Mouse (Mus musculus): ENCODE results near the gene Nfe2.
A peak's percentile ranks its signal among the peaks of the same experiment; 100 is the strongest.

Nfe2 gene

DNA sequence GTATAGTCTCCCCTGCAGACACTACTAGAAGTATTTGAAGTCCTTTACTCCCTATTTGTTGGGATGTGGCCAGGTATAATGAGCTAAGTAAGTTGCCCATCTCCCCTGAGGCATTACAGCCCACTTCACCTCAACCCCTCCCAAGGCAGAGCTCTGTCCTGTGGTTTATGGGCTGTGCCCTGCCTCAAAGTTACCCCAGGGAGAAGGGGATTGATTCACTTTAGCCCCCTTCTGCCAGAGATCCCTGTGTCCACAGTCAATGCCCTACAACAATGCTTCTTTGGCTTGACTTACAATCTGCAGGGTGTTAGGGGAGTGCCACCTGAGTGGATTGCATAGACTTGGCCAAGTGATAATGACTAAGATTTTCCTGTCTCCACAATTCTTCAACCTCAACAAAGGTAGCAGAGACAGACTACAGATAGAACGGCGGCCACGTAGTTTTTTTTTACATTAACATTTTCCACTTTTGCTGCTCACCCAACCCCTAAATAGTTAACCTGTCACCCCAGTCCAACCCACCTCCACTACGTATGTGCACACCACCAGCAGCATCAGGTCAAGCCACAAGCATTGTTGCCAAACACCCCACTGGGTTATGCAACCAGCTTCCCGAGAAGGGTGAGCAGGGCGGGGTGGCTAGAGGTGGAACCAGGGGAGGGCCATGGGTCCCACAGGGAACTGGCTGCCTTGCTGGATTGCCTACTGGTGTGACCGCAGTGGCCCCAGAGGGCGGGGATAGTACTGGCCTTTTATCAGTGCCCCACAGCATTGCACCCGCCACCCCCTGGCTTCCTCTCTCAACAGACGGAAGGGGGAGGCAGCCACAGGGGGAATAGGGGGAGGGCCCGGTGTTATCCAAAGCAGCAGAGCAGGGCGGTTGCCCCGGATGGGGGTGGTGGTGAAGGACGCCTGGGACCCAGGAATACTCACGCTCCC lies at the start of gene Nfe2:
TSS of gene Nfe2 (minus strand) at position 614 of the 939 bp plus-strand sequence.
- DNase-seq (ENCODE audit: low read depth), result peak; percentile 100

DNA sequence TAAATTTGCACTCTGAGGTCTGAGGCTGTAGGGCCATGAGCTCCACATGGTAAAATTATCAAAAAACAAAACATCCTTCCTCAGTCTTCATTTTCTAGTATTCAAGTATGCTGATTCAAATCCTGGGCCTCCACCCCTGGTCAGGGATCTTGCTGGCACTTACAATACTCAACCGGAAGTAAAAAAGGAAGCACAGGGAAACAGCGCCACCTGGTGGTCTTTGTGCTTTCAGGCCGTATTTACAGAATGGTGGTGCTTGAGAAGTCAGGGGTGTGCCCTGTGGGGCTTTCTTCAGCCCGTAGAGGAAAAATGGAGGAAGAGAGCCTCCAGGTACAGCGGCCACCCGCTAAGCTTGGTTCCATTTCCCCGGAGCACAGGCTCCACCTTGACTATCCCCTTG lies 48.9 kb upstream of the Nfe2 start:
- DNase-seq (ENCODE audit: low read depth), result peak; percentile 95

DNA sequence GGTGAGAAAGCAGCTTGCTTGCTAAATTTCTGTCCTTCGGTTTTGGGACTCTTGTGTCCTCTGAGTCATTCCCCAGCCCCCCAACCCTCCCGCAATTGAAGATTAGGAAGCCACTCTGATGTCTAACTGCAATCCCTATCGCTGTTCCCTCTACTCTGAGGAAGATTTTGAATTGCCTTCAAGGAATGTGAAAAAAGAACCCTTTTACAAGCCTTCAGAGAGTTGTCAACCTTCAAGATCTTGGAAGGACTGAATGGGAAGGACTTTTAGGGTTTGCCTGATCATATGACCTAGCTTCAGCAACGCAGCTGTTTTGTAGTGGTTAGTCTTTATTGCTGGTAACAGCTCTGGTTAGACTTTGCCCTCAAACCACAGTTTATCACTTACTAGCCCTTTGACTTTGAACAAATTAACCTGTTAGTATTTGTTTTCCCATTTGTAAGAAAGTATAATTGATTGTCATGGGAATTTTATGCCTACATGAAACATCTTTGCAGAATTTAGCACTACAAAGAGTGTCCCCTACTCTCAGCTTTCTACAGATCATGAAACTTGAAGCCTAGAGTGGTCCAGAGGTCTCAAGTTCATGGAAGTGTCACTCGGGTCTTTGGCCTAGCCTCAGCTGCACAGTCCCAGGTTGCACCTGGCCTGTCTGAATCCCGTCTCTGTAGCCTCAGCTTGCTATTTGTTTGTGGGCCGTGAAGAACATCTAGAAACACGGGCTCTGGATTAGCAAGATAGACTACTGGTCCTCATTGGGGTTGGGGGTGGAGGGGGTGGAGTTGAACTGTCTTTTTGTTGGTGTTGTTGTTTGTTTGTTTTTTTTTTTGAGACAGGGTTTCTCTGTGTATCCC lies 47.8 kb upstream of the Nfe2 start:
- peak; percentile 31 for DNase-seq (ENCODE audit: low read depth)

DNA sequence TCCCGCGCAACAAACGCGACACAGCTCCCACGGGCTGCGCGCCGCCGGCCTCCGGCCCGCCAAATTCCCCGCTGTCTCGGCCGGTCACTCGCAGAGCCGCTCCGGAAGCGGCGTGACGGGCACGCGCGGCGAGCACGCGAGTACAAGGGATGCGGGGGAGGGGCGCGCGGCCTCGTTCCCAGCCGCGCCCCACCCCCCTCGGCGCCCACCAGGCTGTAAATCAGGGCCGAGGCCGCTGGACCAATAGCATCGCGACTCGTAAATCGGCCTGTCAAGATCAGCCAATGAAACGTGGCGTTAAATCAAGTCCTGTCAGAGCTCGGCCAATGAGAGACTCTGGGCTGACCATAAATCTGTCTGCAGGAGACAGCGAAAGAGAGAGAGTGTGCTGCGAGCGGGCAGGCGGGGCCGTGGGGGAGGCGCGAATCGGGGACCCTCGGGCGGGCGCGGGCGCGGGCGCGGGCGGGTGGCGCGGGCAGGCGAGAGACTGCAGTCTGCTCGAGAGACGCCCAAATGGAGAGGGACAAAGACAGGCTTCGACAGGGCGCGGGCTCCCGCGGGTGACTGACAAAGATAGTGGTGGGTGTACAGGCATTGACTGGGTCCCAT lies 47.0 kb upstream of the Nfe2 start:
- peak; percentile 96 for DNase-seq (ENCODE audit: low read depth)

DNA sequence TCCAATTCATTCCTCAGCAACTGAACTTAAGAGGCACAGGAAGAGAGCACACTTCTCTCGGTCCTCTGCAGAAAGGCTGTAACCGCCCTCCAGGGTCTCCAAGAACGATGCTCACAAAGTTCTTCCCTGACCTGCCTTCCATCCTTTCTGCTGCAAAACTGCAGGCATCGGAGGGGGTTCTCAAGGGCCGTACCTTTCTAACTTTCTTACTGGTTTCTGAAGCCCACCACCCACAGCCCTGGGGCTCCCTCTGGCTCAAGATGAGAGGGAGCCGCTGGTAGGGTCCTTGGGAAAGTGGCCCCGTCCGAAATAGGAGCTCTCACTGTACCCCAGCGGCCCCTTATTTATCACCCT lies 46.4 kb upstream of the Nfe2 start:
- no peak for DNase-seq (ENCODE audit: low read depth)

DNA sequence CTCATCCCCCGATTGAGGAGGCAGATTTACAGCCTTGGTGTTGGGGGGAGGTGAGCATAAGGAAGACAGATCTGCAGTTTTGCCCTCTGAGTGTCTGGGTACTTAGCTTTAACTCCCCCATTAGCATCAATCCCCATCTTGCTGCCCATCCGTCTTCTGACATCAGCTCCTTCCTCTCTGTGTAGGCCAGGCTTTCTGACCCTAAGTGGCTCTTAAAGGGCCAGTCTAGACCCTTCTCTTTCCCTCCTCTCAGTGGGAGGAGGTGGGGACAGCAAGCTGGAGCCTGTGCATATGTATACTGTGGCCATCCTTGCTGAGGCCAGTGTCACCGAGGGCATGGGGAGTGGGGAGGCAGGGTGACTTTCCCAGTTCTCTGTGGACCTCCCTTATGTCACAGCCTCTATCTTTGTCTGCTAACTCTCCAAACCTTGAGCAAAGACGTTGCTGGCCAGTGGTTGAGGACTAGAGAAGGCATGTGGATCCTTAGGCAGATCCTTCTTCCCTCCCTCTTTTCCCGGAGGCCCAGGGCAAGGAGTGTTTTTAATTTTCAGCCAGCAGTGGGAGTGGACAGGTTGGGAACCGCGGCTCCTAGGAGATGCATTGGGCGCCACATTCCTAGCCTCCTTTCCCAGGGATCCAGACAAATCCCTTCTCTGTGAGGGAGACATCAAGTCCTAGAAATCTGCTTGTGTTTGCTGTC lies 45.9 kb upstream of the Nfe2 start:
- DNase-seq (ENCODE audit: low read depth), result no peak

DNA sequence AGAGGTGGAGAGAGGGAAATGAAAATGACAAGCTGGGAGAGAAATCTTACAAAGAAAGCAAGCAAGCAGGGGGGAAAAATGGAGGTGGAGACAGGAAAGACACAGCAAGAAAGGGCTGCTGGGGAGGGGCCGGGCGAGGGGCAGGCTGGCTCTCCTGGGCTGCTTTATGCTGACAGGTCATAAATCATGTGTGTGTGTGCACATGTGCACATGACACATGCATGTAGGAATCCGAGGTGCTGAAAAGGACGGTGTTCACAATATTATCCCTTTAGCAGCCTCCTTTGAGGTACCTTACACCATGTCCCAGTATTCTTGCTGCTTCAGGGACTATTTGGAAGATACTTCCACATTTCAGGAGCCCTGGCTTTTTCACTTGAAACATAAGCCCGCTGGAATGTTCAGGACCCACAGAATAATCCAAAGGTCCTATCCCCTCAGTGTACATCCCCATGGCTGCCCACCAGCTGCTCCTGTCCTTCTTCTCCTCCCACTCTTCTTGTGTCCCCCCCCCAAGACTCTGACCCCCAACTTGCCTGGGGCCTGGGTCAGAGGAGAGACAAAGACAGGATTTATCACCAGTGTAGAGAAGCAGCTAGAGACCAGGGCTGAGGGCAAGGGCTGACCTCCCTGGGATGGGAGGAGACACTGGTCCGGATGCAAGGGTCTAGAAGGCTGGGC lies 44.3 kb upstream of the Nfe2 start:
- DNase-seq (ENCODE audit: low read depth), result no peak

DNA sequence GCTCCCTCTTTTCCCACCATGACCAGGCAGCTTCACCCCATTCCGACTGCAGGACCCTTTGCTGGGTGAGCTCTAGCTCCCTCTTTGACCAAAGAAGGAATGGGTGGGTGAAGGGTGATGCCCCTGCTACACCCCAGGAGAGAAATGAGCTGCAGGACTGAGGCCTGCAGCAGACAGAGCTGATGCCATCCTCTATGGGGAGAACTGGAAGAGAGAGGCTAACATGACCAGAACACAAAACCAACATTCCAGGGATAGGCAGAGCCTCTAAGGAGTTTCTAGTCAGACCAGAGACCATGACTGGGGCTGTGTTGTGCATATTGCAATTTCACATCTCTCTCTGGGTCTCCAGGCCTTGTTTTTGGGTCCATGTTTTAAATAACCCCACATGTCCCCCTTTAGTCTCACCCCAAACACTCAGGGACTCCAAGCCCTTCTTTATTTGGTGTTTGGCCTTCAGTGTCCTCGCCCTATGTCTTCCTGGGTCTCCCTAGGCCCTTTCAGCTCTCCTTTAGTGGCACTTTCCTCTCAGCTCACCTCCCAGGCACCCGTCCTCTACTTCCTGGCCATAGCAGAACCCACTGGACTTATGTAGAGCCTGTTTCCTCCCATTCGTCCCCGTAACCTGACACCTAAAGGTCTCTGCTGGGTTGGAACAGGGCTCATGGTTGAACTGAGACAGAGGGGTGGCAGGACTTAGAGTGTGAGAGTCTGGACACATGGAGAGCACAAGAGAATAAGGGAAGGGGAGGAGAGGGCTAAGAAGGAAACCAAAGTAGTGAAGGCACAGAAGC lies 43.5 kb upstream of the Nfe2 start:
- peak; percentile 75 for DNase-seq (ENCODE audit: low read depth)

DNA sequence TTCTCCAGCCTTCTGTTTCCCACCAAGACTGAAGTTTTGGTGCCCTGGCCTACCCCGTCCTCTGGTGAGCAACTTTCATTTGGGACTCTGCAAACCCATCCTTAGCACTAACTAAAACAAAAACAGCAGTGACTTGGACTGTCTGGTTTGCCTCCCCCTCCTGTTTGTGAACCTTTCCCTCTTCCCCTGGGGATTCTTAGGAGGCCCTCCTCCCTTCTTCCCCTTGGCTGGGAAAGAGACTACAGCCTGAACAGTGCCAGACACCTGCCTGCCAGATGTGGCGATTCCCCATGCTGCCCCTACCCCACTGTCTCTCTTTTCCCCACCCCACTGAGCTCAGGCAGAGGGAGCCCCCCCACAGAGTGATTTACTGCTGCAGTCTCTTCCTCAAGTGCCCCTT lies 42.8 kb upstream of the Nfe2 start:
- no peak for DNase-seq (ENCODE audit: low read depth)

DNA sequence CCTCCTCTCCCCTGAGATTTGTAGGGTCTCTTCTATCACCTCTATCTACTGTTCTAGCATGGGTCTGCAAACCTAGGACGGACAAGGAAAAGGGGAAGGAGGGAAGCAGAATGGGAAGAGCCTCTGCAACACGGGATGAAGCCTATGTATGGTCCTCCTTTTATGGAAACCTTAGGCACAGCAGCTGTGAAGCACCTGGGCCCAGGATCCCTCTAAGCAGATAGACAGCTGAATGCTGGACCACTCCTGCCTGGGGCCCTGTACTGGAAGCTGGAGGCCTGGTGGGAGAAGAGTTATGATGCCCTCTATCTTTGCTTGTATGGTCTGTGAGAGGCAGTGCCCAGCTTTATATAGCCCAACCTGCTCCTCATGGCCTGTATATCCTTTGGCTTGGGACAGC lies 42.4 kb upstream of the Nfe2 start:
- DNase-seq (ENCODE audit: low read depth), result no peak

DNA sequence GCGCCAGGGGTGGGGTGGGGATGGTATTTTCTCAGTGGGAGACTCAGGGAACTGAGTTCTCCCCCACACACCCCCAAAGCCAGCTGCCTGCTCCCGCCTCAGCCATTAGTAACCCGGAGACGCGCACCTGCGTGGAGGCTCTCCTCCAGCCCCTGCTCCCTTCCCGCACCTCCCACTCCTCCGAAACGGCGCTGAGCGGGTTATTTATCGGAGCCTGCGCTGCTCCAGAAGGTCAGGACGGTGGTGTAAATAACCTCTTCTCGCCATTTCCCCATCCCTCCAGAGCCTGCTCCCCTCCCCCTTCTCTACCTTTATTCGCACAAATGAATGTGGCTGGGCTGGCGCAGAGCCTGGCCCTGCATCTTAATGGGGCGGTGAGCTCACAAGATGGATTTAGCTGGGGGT lies 41.9 kb upstream of the Nfe2 start:
- DNase-seq (ENCODE audit: low read depth), result no peak

DNA sequence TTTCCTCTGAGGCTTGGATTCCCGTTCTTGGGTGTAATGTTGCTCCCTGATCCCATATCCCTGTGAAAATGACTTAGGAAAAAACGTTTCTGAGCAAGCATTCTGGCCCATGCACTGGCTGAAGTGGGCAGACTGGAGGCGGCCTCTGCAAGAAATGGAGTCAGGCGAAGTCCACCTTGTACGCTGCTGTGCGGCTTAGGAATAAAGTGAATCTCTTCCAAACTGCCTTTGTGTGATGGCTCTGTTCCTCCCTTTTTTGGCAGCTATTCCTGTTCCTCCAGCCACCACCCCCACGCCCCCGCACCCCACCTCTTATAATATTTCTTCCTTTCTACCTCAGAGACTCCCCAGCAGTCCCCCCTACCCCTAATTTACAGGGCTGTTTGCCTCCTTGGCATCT lies 41.4 kb upstream of the Nfe2 start:
- no peak for DNase-seq (ENCODE audit: low read depth)

DNA sequence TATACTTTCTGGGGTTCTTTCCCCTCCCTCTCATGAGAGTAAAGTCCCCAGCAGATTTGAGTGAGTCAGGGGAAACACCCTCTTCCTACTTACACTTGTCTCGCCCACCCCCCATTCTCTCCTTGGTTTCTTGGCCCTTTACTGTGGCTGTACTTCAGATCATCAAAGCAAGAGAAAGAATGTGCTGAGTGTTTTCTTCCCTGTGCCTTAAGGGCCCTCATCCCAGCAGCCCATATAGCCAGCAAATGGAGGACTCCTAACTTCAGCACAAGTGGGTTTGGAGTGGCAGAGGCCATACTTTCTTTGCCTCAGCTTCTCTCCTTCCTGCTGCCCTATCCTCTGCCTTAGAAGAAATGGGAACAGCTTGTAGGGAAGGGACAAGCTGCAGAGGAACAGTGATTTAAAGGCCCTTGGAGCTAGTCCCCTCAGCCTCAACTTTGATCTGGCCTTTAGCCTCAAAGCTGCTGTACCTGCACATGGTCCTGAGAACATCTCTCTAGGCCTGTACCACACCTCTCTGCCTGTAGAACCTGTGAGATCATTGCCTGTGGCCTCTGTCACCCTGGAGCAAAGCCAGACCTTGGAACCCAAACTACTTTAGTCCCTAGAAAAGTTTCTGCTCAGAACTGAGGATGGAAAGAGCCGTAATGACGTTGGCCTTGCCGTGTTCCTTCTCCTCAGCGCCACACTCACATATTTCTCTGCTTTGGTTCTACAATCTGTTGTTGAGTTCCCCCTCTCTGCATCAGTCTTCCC lies 40.8 kb upstream of the Nfe2 start:
- DNase-seq (ENCODE audit: low read depth), result no peak

DNA sequence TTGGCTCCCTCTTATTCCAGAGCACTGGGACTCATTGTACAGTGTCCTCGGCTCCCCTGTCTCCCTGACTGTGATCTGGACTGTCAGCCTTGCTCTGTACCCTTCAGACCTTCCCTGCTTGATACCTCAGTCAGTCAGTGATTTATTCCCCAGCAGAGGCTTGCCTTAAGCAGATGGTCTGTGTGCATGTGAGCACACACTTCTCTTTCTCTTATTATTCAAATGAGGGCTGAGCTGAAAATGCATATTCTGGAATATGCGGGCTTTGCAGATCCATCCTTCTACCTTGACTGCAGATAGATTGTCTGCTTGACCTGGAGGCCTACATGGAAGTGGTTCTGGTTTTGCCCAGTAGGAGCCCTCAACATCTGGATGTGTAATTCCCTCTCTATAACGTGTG lies 39.8 kb upstream of the Nfe2 start:
- DNase-seq (ENCODE audit: low read depth), result no peak

DNA sequence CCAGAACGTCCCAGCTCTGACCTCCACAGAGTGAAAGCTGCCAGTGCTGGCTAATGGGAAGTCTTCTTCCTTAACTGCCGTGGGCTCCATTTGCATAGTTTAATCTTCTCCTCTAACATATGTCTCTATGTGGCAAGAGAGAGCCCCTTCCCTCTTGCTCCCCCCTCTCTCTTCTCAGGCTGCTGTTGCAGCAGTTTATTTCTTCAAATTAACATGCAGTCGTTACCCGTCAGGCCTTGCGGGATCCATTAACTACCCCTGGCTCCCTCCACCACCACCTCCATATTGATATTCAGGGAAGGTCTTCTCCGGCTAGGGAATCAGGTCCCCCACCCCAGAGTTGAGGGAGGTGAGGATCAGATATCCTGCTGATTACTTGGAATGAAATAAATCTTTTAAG lies 39.1 kb upstream of the Nfe2 start:
- DNase-seq (ENCODE audit: low read depth), result no peak

DNA sequence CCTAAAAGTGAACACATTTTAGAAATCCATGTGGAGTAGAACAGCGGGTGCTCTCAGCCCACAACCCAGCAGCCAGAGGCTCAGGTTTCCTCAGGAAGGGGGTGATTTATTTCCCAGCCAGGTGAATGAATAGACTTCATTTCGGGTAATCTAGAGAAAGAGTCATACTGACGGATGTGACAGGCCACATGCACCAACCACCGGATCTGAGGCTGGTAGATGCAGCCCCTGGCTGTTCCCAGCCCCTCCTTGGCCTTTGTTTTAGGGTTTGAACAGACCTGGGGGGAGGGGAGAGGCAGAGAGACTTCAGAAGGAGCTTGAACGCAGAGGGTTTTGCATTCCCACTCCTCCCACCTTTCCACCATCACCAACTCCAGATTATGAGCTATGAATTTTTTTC lies 37.6 kb upstream of the Nfe2 start:
- DNase-seq (ENCODE audit: low read depth), result peak; percentile 45

DNA sequence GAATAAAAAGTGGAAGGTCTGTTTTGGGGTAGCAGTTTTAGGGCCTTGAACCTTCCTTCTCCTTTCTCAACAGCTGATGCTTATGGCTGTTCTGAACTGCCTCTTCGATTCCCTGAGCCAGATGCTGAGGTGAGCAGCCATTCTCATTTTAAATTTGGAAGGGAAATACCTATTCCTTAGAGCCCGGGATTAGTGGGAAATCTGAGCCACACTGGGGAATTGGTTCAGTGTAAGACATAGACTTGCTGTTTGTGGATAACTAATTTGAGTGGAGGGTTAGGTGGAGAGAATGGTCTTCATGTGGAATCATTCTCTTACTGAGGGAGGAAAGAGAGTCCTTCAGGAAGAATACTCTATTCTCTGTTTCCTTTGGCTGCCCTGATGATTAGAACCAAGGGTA lies 36.4 kb upstream of the Nfe2 start:
- no peak for DNase-seq (ENCODE audit: low read depth)

DNA sequence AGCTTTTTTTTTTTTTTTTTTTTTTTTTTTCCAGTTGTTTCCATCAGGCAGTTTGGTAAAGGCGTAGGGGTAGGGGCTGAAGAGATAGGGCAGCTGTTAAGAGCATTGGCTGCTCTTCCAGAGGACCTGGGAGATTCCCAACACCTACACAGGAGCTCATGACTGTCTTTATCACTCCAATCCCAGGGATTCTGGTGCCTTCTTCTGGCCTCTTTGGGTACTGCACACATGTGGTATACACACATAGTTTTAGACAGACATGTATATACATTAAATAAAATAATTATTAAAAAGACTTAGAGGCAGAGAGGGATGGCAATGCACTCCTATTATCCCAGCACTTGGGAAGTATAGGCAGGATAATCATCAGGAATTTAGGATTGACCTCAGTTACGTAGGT lies 35.2 kb upstream of the Nfe2 start:
- DNase-seq (ENCODE audit: low read depth), result no peak

DNA sequence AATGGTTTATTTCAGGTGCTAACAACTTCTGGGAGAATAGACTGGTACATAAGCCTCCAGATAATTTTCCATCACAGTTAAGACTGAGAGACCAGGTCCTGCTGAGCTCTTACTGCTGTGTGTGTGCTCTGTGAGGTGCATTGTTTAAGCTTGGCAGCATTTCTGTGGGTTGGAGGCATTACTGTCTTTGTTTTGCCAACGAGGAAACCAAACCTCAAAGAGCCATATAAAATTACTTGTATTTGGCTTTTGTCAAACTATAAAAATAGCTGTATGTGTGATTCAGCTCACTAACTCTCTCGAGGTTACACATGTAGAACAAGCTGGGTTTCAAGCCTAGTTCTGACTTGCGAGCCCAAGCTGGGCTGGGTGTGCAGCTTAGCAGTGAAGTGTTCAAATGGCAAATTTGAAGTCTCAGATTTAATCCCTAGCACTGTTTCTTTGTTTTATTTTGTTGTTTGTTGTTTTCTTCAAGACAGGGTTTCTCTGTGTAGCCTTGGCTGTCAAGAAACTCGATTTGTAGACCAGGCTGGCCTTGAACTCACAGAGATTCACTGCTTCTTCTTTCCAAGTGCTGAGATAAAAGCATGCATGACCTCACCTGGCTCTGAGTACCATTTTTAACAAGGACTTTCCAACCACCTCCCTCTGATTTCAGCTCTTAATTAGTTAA lies 34.6 kb upstream of the Nfe2 start:
- DNase-seq (ENCODE audit: low read depth), result no peak

Measured in 416B (cell line).